Mouse (Mus musculus) liver, embryonic 18 days (tissue): ENCODE results near the gene 2010109A12Rik. TPM values are rescaled to one million over a fixed set of nuclear protein-coding genes. Genes with fewer than 3 reads are reported as not detected.

Source experiments
- polyA plus RNA-seq: library from polyadenylated mRNA; depleted of rRNA; stranded (reverse); fragments of >200 nt; gene quantifications from 2 replicates; pipeline ENCODE4 v1.2.3, GENCODE M21; 2012; rRNA removed

The 2010109A12Rik gene
- 0.56 and 0.61 TPM in 2 replicates for polyA plus RNA-seq

GRCm38 (mm10) chr5:93206109-93207005 is at the start of gene 2010109A12Rik, which contains the start of gene Ccni:
Gene 2010109A12Rik (plus strand): TSS chr5:93206518.
Gene Ccni (minus strand): TSS chr5:93206495.

Other genes with a start within 250 kb of the 2010109A12Rik start
- 4.0 and 4.1 TPM in 2 replicates for gene Sowahb, start 161.5 kb upstream of the 2010109A12Rik start, polyA plus RNA-seq
- 12.8 and 13.4 TPM in 2 replicates for gene Sept11, start 113.1 kb upstream of the 2010109A12Rik start, polyA plus RNA-seq
- 27.4 and 30.0 TPM in 2 replicates for gene Ccni, start within 50 bp of the 2010109A12Rik start, polyA plus RNA-seq
- 10.3 and 10.7 TPM in 2 replicates for gene Ccng2, start 60.7 kb downstream of the 2010109A12Rik start, polyA plus RNA-seq